Mouse (Mus musculus) cerebellum, adult (tissue): Measurements from ENCODE around the gene Crybg3.
A peak's percentile ranks its signal among the peaks of the same experiment; 100 is the strongest.

ENCODE experiments used
- ATAC-seq: cut with Nextera tagmentation; 2 replicates; pipeline ENCODE4 v1.9.2; 2017; ENCODE audit warnings: mild to moderate bottlenecking, moderate library complexity, mixed read lengths; ENCODE audit not compliant: insufficient number of reproducible peaks, low FRiP score, low TSS enrichment

Gene Crybg3

GRCm38 (mm10) chr16:59535673-59536072, 65.1 kb downstream of the Crybg3 start:
- no peak for ATAC-seq

GRCm38 (mm10) chr16:59534349-59534748, 66.4 kb downstream of the Crybg3 start:
- no peak for ATAC-seq

- no peak for ATAC-seq
These were observed 68.2 kb downstream of the Crybg3 start for GRCm38 (mm10) chr16:59532561-59532960.

- no peak for ATAC-seq
These were observed 69.5 kb downstream of the Crybg3 start for GRCm38 (mm10) chr16:59531243-59531642.

GRCm38 (mm10) chr16:59529570-59529969, 71.2 kb downstream of the Crybg3 start:
- ATAC-seq = no peak

GRCm38 (mm10) chr16:59526939-59527338, 73.8 kb downstream of the Crybg3 start:
- ATAC-seq = no peak

- no peak for ATAC-seq
These were observed 78.9 kb downstream of the Crybg3 start for GRCm38 (mm10) chr16:59521752-59522423.

- ATAC-seq = no peak
These were observed 83.1 kb downstream of the Crybg3 start for GRCm38 (mm10) chr16:59517447-59518219.

- ATAC-seq = no peak
These were observed 83.8 kb downstream of the Crybg3 start for GRCm38 (mm10) chr16:59516965-59517364.

GRCm38 (mm10) chr16:59515169-59515568, 85.6 kb downstream of the Crybg3 start:
- ATAC-seq = no peak

- no peak for ATAC-seq
These were observed 90.9 kb downstream of the Crybg3 start for GRCm38 (mm10) chr16:59509830-59510229.

GRCm38 (mm10) chr16:59499180-59499579, 101.6 kb downstream of the Crybg3 start:
- no peak for ATAC-seq

GRCm38 (mm10) chr16:59497947-59498346, 102.8 kb downstream of the Crybg3 start:
- ATAC-seq = no peak

- ATAC-seq = no peak
These were observed 107.6 kb downstream of the Crybg3 start for GRCm38 (mm10) chr16:59493199-59493598.

- no peak for ATAC-seq
These were observed 112.7 kb downstream of the Crybg3 start for GRCm38 (mm10) chr16:59487975-59488548.

GRCm38 (mm10) chr16:59487239-59487638, 113.5 kb downstream of the Crybg3 start:
- no peak for ATAC-seq

GRCm38 (mm10) chr16:59477955-59478354, 122.8 kb downstream of the Crybg3 start:
- ATAC-seq = no peak

- ATAC-seq = no peak
These were observed 126.0 kb downstream of the Crybg3 start for GRCm38 (mm10) chr16:59474788-59475187.

GRCm38 (mm10) chr16:59472546-59472945, 128.2 kb downstream of the Crybg3 start:
- no peak for ATAC-seq

- peak; percentile 84 for ATAC-seq
These were observed 129.0 kb downstream of the Crybg3 start, which contains the start of gene Riox2 for GRCm38 (mm10) chr16:59471637-59472278. Gene Riox2 (plus strand): TSS chr16:59471775.

- no peak for ATAC-seq
These were observed 130.9 kb downstream of the Crybg3 start for GRCm38 (mm10) chr16:59469846-59470245.
